Mouse (Mus musculus) MEL (cell line): ENCODE data around the gene Epb41.

Experiments
- BHLHE40 ChIP-seq: IDR thresholded peaks from 2 replicates; pipeline ENCODE4 v1.6.1; 2012; ENCODE audit warnings: low read depth, mild to moderate bottlenecking, inconsistent platforms, low read length, improper control_type of control experiment, borderline replicate concordance
- CTCF ChIP-seq, 3 experiments: IDR thresholded peaks in 2 of 3; conservative IDR thresholded peaks in 1 of 3; 2 replicates each; pipeline ENCODE4 v1.5.1; 2011 to 2012; ENCODE audit warnings: low read length in 3 of 3, low read depth in 2 of 3, mild to moderate bottlenecking in 2 of 3, improper control_type of control experiment in 1 of 3, inconsistent platforms in 1 of 3, mixed read lengths in 1 of 3, moderate library complexity in 1 of 3; ENCODE audit not compliant: control insufficient read depth in 1 of 3, insufficient read depth in 1 of 3, poor library complexity in 1 of 3, severe bottlenecking in 1 of 3
- EP300 ChIP-seq, 2 experiments: IDR thresholded peaks; 2 replicates each; pipeline ENCODE4 v1.6.1; 2011; ENCODE audit warnings: improper control_type of control experiment in 2 of 2, low read length in 2 of 2, low read depth in 1 of 2, mild to moderate bottlenecking in 1 of 2
- POLR2A ChIP-seq, 2 experiments: IDR thresholded peaks; 2 replicates each; pipeline ENCODE4 v1.6.1; 2011 to 2012; ENCODE audit warnings: low read length in 2 of 2, mild to moderate bottlenecking in 2 of 2, control low read depth in 1 of 2, improper control_type of control experiment in 1 of 2, low read depth in 1 of 2, moderate library complexity in 1 of 2; ENCODE audit not compliant: control insufficient read depth in 1 of 2, insufficient read depth in 1 of 2, poor library complexity in 1 of 2
- POLR2AphosphoS2 ChIP-seq: IDR thresholded peaks from 2 replicates; pipeline ENCODE4 v1.6.1; 2011; ENCODE audit warnings: low read length, improper control_type of control experiment
- SMC3 ChIP-seq: IDR thresholded peaks from 2 replicates; pipeline ENCODE4 v1.6.1; 2011; ENCODE audit warnings: low read depth, low read length, improper control_type of control experiment
- UBTF ChIP-seq: IDR thresholded peaks from 2 replicates; pipeline ENCODE4 v1.6.1; 2012; ENCODE audit warnings: low read depth, mild to moderate bottlenecking, inconsistent platforms, low read length, improper control_type of control experiment, moderate library complexity, borderline replicate concordance; ENCODE audit not compliant: insufficient read depth
- USF1 ChIP-seq: IDR thresholded peaks from 2 replicates; pipeline ENCODE4 v1.6.1; 2014; ENCODE audit warnings: low read depth, mild to moderate bottlenecking, inconsistent platforms, low read length, improper control_type of control experiment, moderate library complexity
- ZMIZ1 ChIP-seq: IDR thresholded peaks from 2 replicates; pipeline ENCODE4 v1.6.1; 2012; ENCODE audit warnings: low read depth, mild to moderate bottlenecking, inconsistent platforms, low read length, improper control_type of control experiment, moderate library complexity

- TF ChIP-seq BHLHE40, result no peak
- TF ChIP-seq POLR2A (IDR thresholded peaks at IDR 0.05; ENCODE audit: control insufficient read depth in 1 of 2, insufficient read depth in 1 of 2, low read depth in 1 of 2, low read length in 2 of 2, poor library complexity in 1 of 2), result no peak
- TF ChIP-seq POLR2AphosphoS2, result no peak
- no peak for TF ChIP-seq SMC3
- TF ChIP-seq UBTF, result no peak
- TF ChIP-seq ZMIZ1, result no peak
- TF ChIP-seq CTCF (IDR thresholded peaks at IDR 0.05 in 2 of 3, conservative IDR thresholded peaks at IDR 0.05 in 1 of 3; ENCODE audit: control insufficient read depth in 1 of 3, insufficient read depth in 1 of 3, low read depth in 2 of 3, low read length in 3 of 3, poor library complexity in 1 of 3, severe bottlenecking in 1 of 3), result no peak
- TF ChIP-seq EP300 (IDR thresholded peaks at IDR 0.05; ENCODE audit: low read depth in 1 of 2, low read length in 2 of 2), result no peak
- no peak for TF ChIP-seq USF1
Measured at GRCm38 (mm10) chr4:131919506-131920140, 155.5 kb downstream of the Epb41 start.
